Mouse (Mus musculus): ENCODE results near the gene Apoc1. TPM values are rescaled to one million over a fixed set of nuclear protein-coding genes. Genes with fewer than 3 reads are reported as not detected.
A peak's percentile ranks its signal among the peaks of the same experiment; 100 is the strongest.

The Apoc1 gene
- total and polyA plus RNA-seq, 3 experiments, result 4.8 to 15.3 (median 12.3) TPM

- peak within 1 kb of the TSS; percentile 94 for H3K4me3 ChIP-seq (ENCODE audit: low read depth, low read length)
- DNase-seq (ENCODE audit: low spot score), result peak; percentile 85
- TF ChIP-seq POLR2AphosphoS5 (IDR thresholded peaks at IDR 0.05; ENCODE audit: insufficient replicate concordance, low read depth, low read length) (no peak), GATA1 (IDR thresholded peaks at IDR 0.05; ENCODE audit: borderline replicate concordance, low read length) (no peak), GATA2 (IDR thresholded peaks at IDR 0.05; ENCODE audit: borderline replicate concordance, low read depth, low read length) (no peak), CTCF (IDR thresholded peaks at IDR 0.05; ENCODE audit: low read depth, low read length) (no peak), TAL1 (conservative IDR thresholded peaks at IDR 0.05; ENCODE audit: low read depth, low read length) (no peak)
- peaks cover 36% of the 10 kb centered on the region for H3K36me3 ChIP-seq (replicated peaks)
- no peaks in the 10 kb centered on the region for H3K9me3 ChIP-seq (replicated peaks)
- ATAC-seq (ENCODE audit: extremely low read depth, insufficient number of reproducible peaks, low FRiP score, poor library complexity, severe bottlenecking), result peak; percentile 73
- peaks cover 6% of the 10 kb centered on the region for H3K27me3 ChIP-seq (ENCODE audit: insufficient read depth, low read length)
- H3K4me1 ChIP-seq (ENCODE audit: insufficient read depth, low read depth, low read length), result peaks cover 52% of the 10 kb centered on the region
Observed at GRCm38 (mm10) chr7:19664955-19665841, 27.3 kb downstream of the Apoc1 start, which contains the start of gene Clptm1. TSS of gene Clptm1 (minus strand) at chr7:19665033.

- Histone ChIP-seq H3K27me3 (ENCODE audit: insufficient read depth, low read length) (peaks cover 6% of the 10 kb centered on the region), H3K9me3 (replicated peaks) (no peaks in the 10 kb centered on the region), H3K4me3 (ENCODE audit: low read depth, low read length) (peak overlapping the region; percentile 94), H3K36me3 (replicated peaks) (peaks cover 43% of the 10 kb centered on the region), H3K4me1 (ENCODE audit: insufficient read depth, low read depth, low read length) (peaks cover 46% of the 10 kb centered on the region)
- TF ChIP-seq CTCF (IDR thresholded peaks at IDR 0.05; ENCODE audit: low read depth, low read length) (no peak), POLR2AphosphoS5 (IDR thresholded peaks at IDR 0.05; ENCODE audit: insufficient replicate concordance, low read depth, low read length) (no peak), TAL1 (conservative IDR thresholded peaks at IDR 0.05; ENCODE audit: low read depth, low read length) (no peak), GATA2 (IDR thresholded peaks at IDR 0.05; ENCODE audit: borderline replicate concordance, low read depth, low read length) (no peak), GATA1 (IDR thresholded peaks at IDR 0.05; ENCODE audit: borderline replicate concordance, low read length) (no peak)
- ATAC-seq (ENCODE audit: extremely low read depth, insufficient number of reproducible peaks, low FRiP score, poor library complexity, severe bottlenecking) (no peak), DNase-seq (ENCODE audit: low spot score) (no peak)
Observed at GRCm38 (mm10) chr7:19664455-19664954, 28.0 kb downstream of the Apoc1 start.

- ATAC-seq (ENCODE audit: extremely low read depth, insufficient number of reproducible peaks, low FRiP score, poor library complexity, severe bottlenecking) (no peak), DNase-seq (ENCODE audit: low spot score) (peak; percentile 19)
- Histone ChIP-seq H3K4me1 (ENCODE audit: insufficient read depth, low read depth, low read length) (peaks cover 41% of the 10 kb centered on the region), H3K36me3 (replicated peaks) (peaks cover 49% of the 10 kb centered on the region), H3K4me3 (ENCODE audit: low read depth, low read length) (peak overlapping the region; percentile 94), H3K9me3 (replicated peaks) (no peaks in the 10 kb centered on the region), H3K27me3 (ENCODE audit: insufficient read depth, low read length) (peaks cover 6% of the 10 kb centered on the region)
- TF ChIP-seq TAL1 (conservative IDR thresholded peaks at IDR 0.05; ENCODE audit: low read depth, low read length) (no peak), POLR2AphosphoS5 (IDR thresholded peaks at IDR 0.05; ENCODE audit: insufficient replicate concordance, low read depth, low read length) (no peak), CTCF (IDR thresholded peaks at IDR 0.05; ENCODE audit: low read depth, low read length) (no peak), GATA1 (IDR thresholded peaks at IDR 0.05; ENCODE audit: borderline replicate concordance, low read length) (no peak), GATA2 (IDR thresholded peaks at IDR 0.05; ENCODE audit: borderline replicate concordance, low read depth, low read length) (no peak)
Observed at GRCm38 (mm10) chr7:19663940-19664339, 28.5 kb downstream of the Apoc1 start.

GRCm38 (mm10) chr7:19652614-19653013 is 39.8 kb downstream of the Apoc1 start:
- H3K9me3 ChIP-seq (replicated peaks), result no peaks in the 10 kb centered on the region
- no peak for TF ChIP-seq GATA1 (IDR thresholded peaks at IDR 0.05; ENCODE audit: borderline replicate concordance, low read length)
- TF ChIP-seq GATA2 (IDR thresholded peaks at IDR 0.05; ENCODE audit: borderline replicate concordance, low read depth, low read length), result no peak
- no peak overlapping the region for H3K4me3 ChIP-seq (ENCODE audit: low read depth, low read length)
- no peak for DNase-seq (ENCODE audit: low spot score)
- no peak for ATAC-seq (ENCODE audit: extremely low read depth, insufficient number of reproducible peaks, low FRiP score, poor library complexity, severe bottlenecking)
- peaks cover 95% of the 10 kb centered on the region for H3K36me3 ChIP-seq (replicated peaks)
- no peaks in the 10 kb centered on the region for H3K27me3 ChIP-seq (ENCODE audit: insufficient read depth, low read length)
- peaks cover 6% of the 10 kb centered on the region; the same call in 1 of the 2 replicates for H3K4me1 ChIP-seq (ENCODE audit: insufficient read depth, low read depth, low read length)

- H3K9me3 ChIP-seq (replicated peaks), result no peaks in the 10 kb centered on the region
- no peak overlapping the region for H3K4me3 ChIP-seq (ENCODE audit: low read depth, low read length)
- no peaks in the 10 kb centered on the region; the same call in 1 of the 2 replicates for H3K27me3 ChIP-seq (ENCODE audit: insufficient read depth, low read length)
- no peak for DNase-seq (ENCODE audit: low spot score)
- no peaks in the 10 kb centered on the region for H3K4me1 ChIP-seq (ENCODE audit: insufficient read depth, low read depth, low read length)
- no peak for ATAC-seq (ENCODE audit: extremely low read depth, insufficient number of reproducible peaks, low FRiP score, poor library complexity, severe bottlenecking)
- TF ChIP-seq POLR2AphosphoS5 (IDR thresholded peaks at IDR 0.05; ENCODE audit: insufficient replicate concordance, low read depth, low read length), result no peak
- no peak for TF ChIP-seq CTCF (IDR thresholded peaks at IDR 0.05; ENCODE audit: low read depth, low read length)
- TF ChIP-seq TAL1 (conservative IDR thresholded peaks at IDR 0.05; ENCODE audit: low read depth, low read length), result no peak
- TF ChIP-seq GATA1 (IDR thresholded peaks at IDR 0.05; ENCODE audit: borderline replicate concordance, low read length), result no peak
- TF ChIP-seq GATA2 (IDR thresholded peaks at IDR 0.05; ENCODE audit: borderline replicate concordance, low read depth, low read length), result no peak
- H3K36me3 ChIP-seq (replicated peaks), result peaks cover 93% of the 10 kb centered on the region
Observed at GRCm38 (mm10) chr7:19651063-19651786, 41.2 kb downstream of the Apoc1 start.

GRCm38 (mm10) chr7:19641223-19641622 is 51.2 kb downstream of the Apoc1 start:
- TF ChIP-seq POLR2AphosphoS5 (IDR thresholded peaks at IDR 0.05; ENCODE audit: insufficient replicate concordance, low read depth, low read length), result no peak
- TF ChIP-seq TAL1 (conservative IDR thresholded peaks at IDR 0.05; ENCODE audit: low read depth, low read length), result no peak
- TF ChIP-seq CTCF (IDR thresholded peaks at IDR 0.05; ENCODE audit: low read depth, low read length), result no peak
- no peak for TF ChIP-seq GATA1 (IDR thresholded peaks at IDR 0.05; ENCODE audit: borderline replicate concordance, low read length)
- TF ChIP-seq GATA2 (IDR thresholded peaks at IDR 0.05; ENCODE audit: borderline replicate concordance, low read depth, low read length), result no peak
- DNase-seq (ENCODE audit: low spot score) (no peak), ATAC-seq (ENCODE audit: extremely low read depth, insufficient number of reproducible peaks, low FRiP score, poor library complexity, severe bottlenecking) (no peak)
- no peaks in the 10 kb centered on the region for H3K27me3 ChIP-seq (ENCODE audit: insufficient read depth, low read length)
- H3K4me3 ChIP-seq (ENCODE audit: low read depth, low read length), result no peak overlapping the region
- H3K9me3 ChIP-seq (replicated peaks), result no peaks in the 10 kb centered on the region
- peaks cover 4% of the 10 kb centered on the region; the same call in 1 of the 2 replicates for H3K4me1 ChIP-seq (ENCODE audit: insufficient read depth, low read depth, low read length)
- peaks cover 92% of the 10 kb centered on the region for H3K36me3 ChIP-seq (replicated peaks)

All from G1E (cell line).